Mouse (Mus musculus): ENCODE results near the gene Ano1. TPM values are rescaled to one million over a fixed set of nuclear protein-coding genes. Genes with fewer than 3 reads are reported as not detected.

The Ano1 gene
- polyA plus RNA-seq, 1 experiment from 2014 or later = 47.6 TPM

- Histone ChIP-seq H3K9ac (no peak overlapping the region), H3K9me3 (no peaks in the 10 kb centered on the region), H3K4me3 (replicated peaks) (no peak overlapping the region), H3K27ac (no peak overlapping the region), H3K27me3 (replicated peaks) (no peaks in the 10 kb centered on the region), H3K4me1 (peaks cover 23% of the 10 kb centered on the region), H3K36me3 (0 out of 2 replicates have a peak, but pooled peaks cover 3% of the 10 kb centered on the region), H3K4me2 (no peak overlapping the region)
- ATAC-seq (ENCODE audit: insufficient read depth, low FRiP score, low read depth) = no peak
- WGBS = 39% methylated on average over 13 of the region's 13 CpGs
These were observed 124.0 kb downstream of the Ano1 start for GRCm38 (mm10) chr7:144627606-144628333.

- WGBS = 80% methylated on average over 2 of the region's 2 CpGs
- Histone ChIP-seq H3K9ac (no peak overlapping the region), H3K9me3 (no peaks in the 10 kb centered on the region), H3K4me2 (no peak overlapping the region), H3K27me3 (replicated peaks) (no peaks in the 10 kb centered on the region), H3K4me1 (peaks cover 23% of the 10 kb centered on the region), H3K4me3 (replicated peaks) (no peak overlapping the region), H3K36me3 (0 out of 2 replicates have a peak, but pooled peaks cover 7% of the 10 kb centered on the region), H3K27ac (no peak overlapping the region)
- no peak for ATAC-seq (ENCODE audit: insufficient read depth, low FRiP score, low read depth)
These were observed 125.7 kb downstream of the Ano1 start for GRCm38 (mm10) chr7:144626042-144626441.

GRCm38 (mm10) chr7:144620721-144621681 lies 130.8 kb downstream of the Ano1 start:
- Histone ChIP-seq H3K36me3 (0 out of 2 replicates have a peak, but pooled peaks cover 7% of the 10 kb centered on the region), H3K9ac (no peak overlapping the region), H3K27ac (no peak overlapping the region), H3K4me3 (replicated peaks) (no peak overlapping the region), H3K27me3 (replicated peaks) (no peaks in the 10 kb centered on the region), H3K9me3 (no peaks in the 10 kb centered on the region), H3K4me2 (no peak overlapping the region), H3K4me1 (no peaks in the 10 kb centered on the region)
- no peak for ATAC-seq (ENCODE audit: insufficient read depth, low FRiP score, low read depth)
- WGBS = 68% methylated on average over 22 of the region's 22 CpGs

DNA sequence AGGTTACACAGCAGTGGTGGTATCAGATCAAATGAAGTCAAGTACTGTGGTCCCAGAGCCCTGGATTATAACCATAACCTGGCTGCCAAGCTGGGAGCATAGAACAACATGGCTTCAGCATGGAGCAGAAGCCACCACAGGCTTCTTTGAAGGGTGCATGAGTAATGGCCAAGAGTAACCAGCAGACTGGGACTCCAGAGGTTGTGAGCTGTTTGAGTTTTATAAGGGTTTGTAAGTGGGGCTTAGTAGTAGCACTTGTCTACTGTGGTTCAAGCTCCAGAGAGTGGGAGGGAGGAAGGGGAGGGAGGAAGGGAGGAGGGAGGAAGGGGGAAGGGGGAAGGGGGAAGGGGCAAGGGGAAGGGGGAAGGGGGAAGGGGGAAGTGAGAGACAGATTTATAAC lies 131.5 kb downstream of the Ano1 start:
- no peak overlapping the region for H3K4me3 ChIP-seq (replicated peaks)
- H3K4me2 ChIP-seq = no peak overlapping the region
- no peak overlapping the region for H3K9ac ChIP-seq
- no peaks in the 10 kb centered on the region for H3K4me1 ChIP-seq
- no peak for ATAC-seq (ENCODE audit: insufficient read depth, low FRiP score, low read depth)
- no peaks in the 10 kb centered on the region for H3K27me3 ChIP-seq (replicated peaks)
- H3K27ac ChIP-seq = no peak overlapping the region
- no peaks in the 10 kb centered on the region for H3K9me3 ChIP-seq
- 0 out of 2 replicates have a peak, but pooled peaks cover 7% of the 10 kb centered on the region for H3K36me3 ChIP-seq

DNA sequence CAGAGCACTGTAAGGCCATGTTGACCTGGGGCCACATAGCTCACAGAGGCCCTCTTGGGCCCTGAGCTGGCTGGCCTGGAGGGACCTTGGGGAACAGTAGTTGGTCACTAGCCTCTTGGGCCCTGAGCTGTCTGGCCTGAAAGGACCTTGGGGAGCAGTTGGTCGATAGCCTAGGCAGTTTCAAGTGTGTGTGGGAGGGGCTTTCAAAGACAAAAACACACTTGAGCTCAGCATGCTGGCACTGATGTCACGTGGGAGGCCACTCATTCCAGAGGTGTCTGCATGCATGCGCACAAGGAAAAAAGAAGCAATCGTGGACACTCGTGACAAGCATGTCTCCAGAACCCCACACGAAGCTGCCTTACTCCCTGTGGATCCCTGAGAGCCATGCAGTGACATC lies 136.4 kb downstream of the Ano1 start:
- WGBS = 74% methylated on average over 6 of the region's 6 CpGs
- no peak overlapping the region for H3K4me3 ChIP-seq (replicated peaks)
- H3K4me2 ChIP-seq = no peak overlapping the region
- no peaks in the 10 kb centered on the region for H3K4me1 ChIP-seq
- no peaks in the 10 kb centered on the region for H3K27me3 ChIP-seq (replicated peaks)
- ATAC-seq (ENCODE audit: insufficient read depth, low FRiP score, low read depth) = no peak
- no peak overlapping the region for H3K9ac ChIP-seq
- H3K36me3 ChIP-seq = no peaks in the 10 kb centered on the region
- H3K27ac ChIP-seq = no peak overlapping the region
- H3K9me3 ChIP-seq = no peaks in the 10 kb centered on the region

DNA sequence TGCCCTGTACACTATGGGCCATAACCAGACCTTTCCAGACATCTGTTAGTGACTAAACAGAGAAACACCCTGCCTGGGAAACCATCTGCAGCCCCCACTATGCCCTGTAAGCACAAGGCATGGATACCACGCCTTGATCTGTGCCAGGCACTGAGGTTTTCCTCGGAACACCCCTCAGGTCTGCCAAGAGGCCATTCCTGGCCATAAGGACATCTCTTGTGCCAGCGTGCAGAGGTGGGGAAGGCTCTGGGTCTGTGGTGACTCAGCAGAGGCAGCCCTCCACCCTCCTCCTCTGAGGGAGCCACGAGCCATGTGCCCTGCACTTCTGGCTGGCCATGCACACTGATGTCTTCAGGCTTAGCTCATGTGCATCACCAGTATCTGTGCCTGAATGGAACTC lies 138.9 kb downstream of the Ano1 start:
- no peak overlapping the region for H3K27ac ChIP-seq
- 67% methylated on average over 4 of the region's 4 CpGs for WGBS
- no peak for ATAC-seq (ENCODE audit: insufficient read depth, low FRiP score, low read depth)
- no peaks in the 10 kb centered on the region for H3K27me3 ChIP-seq (replicated peaks)
- no peak overlapping the region for H3K4me2 ChIP-seq
- H3K36me3 ChIP-seq = no peaks in the 10 kb centered on the region
- no peaks in the 10 kb centered on the region for H3K4me1 ChIP-seq
- no peak overlapping the region for H3K9ac ChIP-seq
- H3K4me3 ChIP-seq (replicated peaks) = no peak overlapping the region
- H3K9me3 ChIP-seq = no peaks in the 10 kb centered on the region

DNA sequence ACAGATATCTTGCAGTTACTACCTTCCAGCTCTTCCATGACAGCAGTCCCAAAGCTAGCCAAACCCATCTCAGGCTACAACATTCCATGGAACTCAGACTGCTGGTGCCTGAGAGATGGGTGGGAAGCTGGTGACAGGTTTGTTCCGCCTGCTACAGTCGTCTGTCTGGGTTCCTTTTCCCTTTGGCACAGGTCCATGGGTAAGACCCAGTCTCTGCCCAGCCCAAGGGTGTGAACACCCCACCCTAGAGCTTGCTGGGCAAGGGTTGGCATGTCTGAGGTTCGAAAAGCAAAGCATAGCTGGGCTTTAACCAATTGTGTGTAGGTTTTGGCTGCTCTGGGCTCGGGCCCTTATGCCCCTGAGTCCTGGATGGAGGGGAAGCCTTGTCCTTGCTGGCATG lies 139.4 kb downstream of the Ano1 start:
- Histone ChIP-seq H3K27me3 (replicated peaks) (no peaks in the 10 kb centered on the region), H3K4me1 (no peaks in the 10 kb centered on the region), H3K4me3 (replicated peaks) (no peak overlapping the region), H3K4me2 (no peak overlapping the region), H3K36me3 (no peaks in the 10 kb centered on the region), H3K27ac (no peak overlapping the region), H3K9me3 (no peaks in the 10 kb centered on the region), H3K9ac (no peak overlapping the region)
- WGBS = 69% methylated on average over 4 of the region's 4 CpGs
- no peak; the same call in 1 of the 2 replicates for ATAC-seq (ENCODE audit: insufficient read depth, low FRiP score, low read depth)

DNA sequence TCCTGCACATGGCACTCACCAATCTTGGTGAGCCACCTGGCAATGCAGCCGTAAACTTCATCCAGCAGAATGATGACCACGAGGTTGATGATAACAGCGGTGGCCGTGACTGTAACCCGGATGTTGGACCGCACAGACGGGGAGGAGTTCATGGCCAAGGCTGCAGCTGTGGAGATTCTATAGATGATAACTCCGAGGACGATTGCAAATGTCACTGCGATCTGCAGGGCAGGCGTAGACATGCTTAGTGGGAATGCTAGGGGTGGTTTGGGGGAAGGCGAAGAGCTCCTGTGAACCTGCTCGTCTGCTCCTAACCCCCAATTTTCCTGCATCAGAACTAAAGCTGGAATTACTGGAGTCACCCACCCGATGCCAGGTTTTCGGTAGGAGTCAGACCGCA lies 140.2 kb downstream of the Ano1 start:
- 87% methylated on average over 16 of the region's 16 CpGs for WGBS
- no peak overlapping the region for H3K27ac ChIP-seq
- ATAC-seq (ENCODE audit: insufficient read depth, low FRiP score, low read depth) = no peak
- no peak overlapping the region for H3K4me3 ChIP-seq (replicated peaks)
- no peaks in the 10 kb centered on the region for H3K27me3 ChIP-seq (replicated peaks)
- no peaks in the 10 kb centered on the region for H3K36me3 ChIP-seq
- H3K9ac ChIP-seq = no peak overlapping the region
- H3K9me3 ChIP-seq = no peaks in the 10 kb centered on the region
- H3K4me1 ChIP-seq = no peaks in the 10 kb centered on the region
- no peak overlapping the region for H3K4me2 ChIP-seq

GRCm38 (mm10) chr7:144609568-144609967 lies 142.2 kb downstream of the Ano1 start:
- WGBS = 63% methylated on average over 7 of the region's 7 CpGs
- H3K4me2 ChIP-seq = no peak overlapping the region
- H3K27me3 ChIP-seq (replicated peaks) = no peaks in the 10 kb centered on the region
- no peaks in the 10 kb centered on the region for H3K9me3 ChIP-seq
- no peaks in the 10 kb centered on the region; the same call in 1 of the 2 replicates for H3K36me3 ChIP-seq
- H3K9ac ChIP-seq = no peak overlapping the region
- no peak overlapping the region for H3K4me3 ChIP-seq (replicated peaks)
- no peak for ATAC-seq (ENCODE audit: insufficient read depth, low FRiP score, low read depth)
- H3K4me1 ChIP-seq = no peaks in the 10 kb centered on the region
- H3K27ac ChIP-seq = no peak overlapping the region

DNA sequence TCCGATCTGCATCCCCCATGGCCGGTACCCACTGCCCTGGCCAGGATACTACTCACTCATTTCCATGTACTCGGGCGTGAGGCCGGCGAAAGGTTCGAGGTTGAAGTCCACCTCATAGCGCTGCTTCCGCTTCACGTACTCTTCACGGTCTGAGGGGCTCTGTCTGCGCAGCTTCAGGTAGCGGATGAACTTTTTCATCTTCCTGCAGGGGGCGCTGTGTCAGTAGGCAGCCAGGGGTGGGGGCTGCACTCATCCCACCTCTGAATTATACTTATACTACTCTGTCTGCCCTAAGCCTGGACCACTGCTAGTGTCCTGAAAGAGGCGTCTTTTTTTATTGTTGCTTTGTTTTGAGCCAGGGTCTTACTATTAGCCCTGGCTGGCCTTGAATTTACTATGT lies 143.9 kb downstream of the Ano1 start:
- ATAC-seq (ENCODE audit: insufficient read depth, low FRiP score, low read depth) = no peak
- Histone ChIP-seq H3K4me2 (no peak overlapping the region), H3K9me3 (no peaks in the 10 kb centered on the region), H3K4me1 (no peaks in the 10 kb centered on the region), H3K36me3 (no peaks in the 10 kb centered on the region; the same call in 1 of the 2 replicates), H3K9ac (no peak overlapping the region), H3K4me3 (replicated peaks) (no peak overlapping the region), H3K27ac (no peak overlapping the region), H3K27me3 (replicated peaks) (no peaks in the 10 kb centered on the region)
- WGBS = 88% methylated on average over 15 of the region's 15 CpGs

DNA sequence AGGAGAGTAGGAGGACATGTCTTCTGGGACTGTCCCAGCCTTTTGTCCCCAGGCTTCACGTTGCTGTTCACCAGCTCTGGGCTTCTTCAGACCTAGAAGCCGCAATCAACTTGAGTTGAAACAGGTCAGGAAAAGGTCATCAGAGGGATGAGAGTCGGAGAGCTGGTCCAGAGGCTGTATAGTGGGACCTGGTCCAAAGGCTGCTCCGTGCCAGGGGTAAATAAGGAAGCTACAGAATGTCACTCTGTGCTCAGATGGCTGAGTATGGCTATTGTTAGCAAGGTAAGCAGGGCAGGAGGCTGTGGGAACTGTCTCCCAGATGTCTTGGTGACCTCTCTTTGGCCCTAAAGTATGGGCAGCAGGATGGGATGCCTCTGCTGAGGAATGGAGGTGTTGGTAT lies 147.0 kb downstream of the Ano1 start:
- WGBS = 49% methylated on average over 4 of the region's 4 CpGs
- H3K9ac ChIP-seq = no peak overlapping the region
- ATAC-seq (ENCODE audit: insufficient read depth, low FRiP score, low read depth) = no peak

DNA sequence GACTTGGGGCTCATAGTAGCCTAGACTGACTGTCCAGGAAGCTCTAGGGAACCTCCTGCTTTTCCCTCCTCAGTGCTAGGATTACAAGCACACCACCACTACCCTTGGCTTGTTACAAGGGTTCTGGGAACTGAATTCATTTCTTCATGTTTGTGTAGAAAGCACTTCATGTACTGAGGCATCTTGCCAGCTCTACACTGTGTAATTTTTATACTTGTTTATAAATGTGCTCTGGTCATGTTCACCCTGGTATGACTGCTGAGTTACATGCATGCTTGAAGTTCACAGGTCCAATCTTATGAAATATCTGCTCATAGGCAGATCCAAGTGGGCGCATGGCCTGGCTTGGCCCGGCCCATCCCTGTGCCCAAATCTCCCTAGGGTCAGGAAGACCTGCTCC lies 147.5 kb downstream of the Ano1 start:
- H3K4me3 ChIP-seq (replicated peaks) = no peak overlapping the region
- WGBS = 95% methylated on average over 2 of the region's 2 CpGs
- H3K27me3 ChIP-seq (replicated peaks) = no peaks in the 10 kb centered on the region
- no peaks in the 10 kb centered on the region for H3K9me3 ChIP-seq
- ATAC-seq (ENCODE audit: insufficient read depth, low FRiP score, low read depth) = no peak
- H3K4me2 ChIP-seq = no peak overlapping the region
- H3K4me1 ChIP-seq = no peaks in the 10 kb centered on the region
- no peak overlapping the region for H3K9ac ChIP-seq
- H3K36me3 ChIP-seq = no peaks in the 10 kb centered on the region; the same call in 1 of the 2 replicates
- no peak overlapping the region for H3K27ac ChIP-seq

More for the DNA sequence above, 147.0 kb downstream of the Ano1 start:
- Histone ChIP-seq H3K4me2 (no peak overlapping the region), H3K9me3 (no peaks in the 10 kb centered on the region), H3K4me1 (no peaks in the 10 kb centered on the region), H3K27ac (no peak overlapping the region), H3K27me3 (replicated peaks) (no peaks in the 10 kb centered on the region), H3K4me3 (replicated peaks) (no peak overlapping the region), H3K36me3 (no peaks in the 10 kb centered on the region; the same call in 1 of the 2 replicates)

Data from stomach, embryonic 15.5 days (tissue).